Mouse (Mus musculus) heart, postnatal 4 days (tissue): ENCODE measurements around the gene Gm5150. TPM values are rescaled to one million over a fixed set of nuclear protein-coding genes. Genes with fewer than 3 reads are reported as not detected.
"Not testable (repeated sequence)": the region's sequence is repeated elsewhere in the genome, so short reads cannot be mapped to it uniquely, and the experiment has no call there.

ENCODE experiments used
- DNase-seq: peaks from one replicate; pipeline ENCODE4 v3.0.0; 2021
- microRNA-seq, 2 experiments: library from miRNA; unstranded; fragments of <30 nt; microRNA quantifications; one replicate each; pipeline ENCODE4 v1.2.0; 2021 to 2022
- total RNA-seq, 2 experiments: library from RNA; stranded (reverse); gene quantifications; 2 replicates each; pipeline ENCODE4 v1.2.3; 2021

Gm5150 gene
- total RNA-seq: not detected

DNA sequence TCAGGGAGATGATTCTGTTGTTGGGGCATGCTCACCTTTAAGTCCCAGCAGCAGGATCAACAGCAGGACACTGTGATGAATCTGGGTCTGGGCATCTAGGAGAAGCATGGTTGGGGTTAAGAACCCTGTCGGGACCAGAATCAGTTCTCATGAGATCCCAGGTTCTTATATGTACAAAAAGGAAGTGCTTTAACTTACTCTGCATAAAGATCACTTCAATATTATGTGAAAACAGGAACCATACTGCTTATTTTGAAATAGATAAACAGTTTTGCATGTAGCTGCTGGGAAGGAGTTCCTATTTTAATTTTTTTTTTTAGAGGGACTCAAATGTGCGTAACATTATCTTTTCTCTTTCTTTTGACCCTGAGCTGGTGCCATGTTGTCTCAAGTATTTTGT, at the start of gene Gm5150:
Gene Gm5150 (minus strand): TSS at position 223 of the 400 bp plus-strand sequence.
- no peak for DNase-seq

- not testable (repeated sequence) for DNase-seq
These were observed 45.5 kb upstream of the Gm5150 start for GRCm38 (mm10) chr3:16051736-16052135.

DNA sequence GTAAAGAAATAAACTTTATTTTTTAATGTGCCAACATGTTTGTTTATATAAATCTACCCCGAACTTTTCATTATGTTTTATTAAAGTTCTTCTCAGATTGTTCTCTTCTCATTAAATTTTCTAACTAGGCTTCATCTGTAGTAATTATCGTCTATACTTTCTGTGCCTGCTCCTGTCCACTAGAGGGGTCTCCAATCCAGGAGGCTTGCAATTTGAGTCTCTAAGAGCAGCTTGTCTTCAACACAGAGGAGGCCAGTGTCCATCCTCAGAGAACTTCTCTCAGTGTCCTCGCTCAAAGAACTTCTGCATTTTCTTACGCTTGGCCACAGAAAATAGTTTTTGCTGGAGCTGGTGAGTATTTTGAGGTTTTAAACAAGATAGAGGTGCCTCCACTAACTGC, 41.1 kb upstream of the Gm5150 start:
- DNase-seq: no peak

DNA sequence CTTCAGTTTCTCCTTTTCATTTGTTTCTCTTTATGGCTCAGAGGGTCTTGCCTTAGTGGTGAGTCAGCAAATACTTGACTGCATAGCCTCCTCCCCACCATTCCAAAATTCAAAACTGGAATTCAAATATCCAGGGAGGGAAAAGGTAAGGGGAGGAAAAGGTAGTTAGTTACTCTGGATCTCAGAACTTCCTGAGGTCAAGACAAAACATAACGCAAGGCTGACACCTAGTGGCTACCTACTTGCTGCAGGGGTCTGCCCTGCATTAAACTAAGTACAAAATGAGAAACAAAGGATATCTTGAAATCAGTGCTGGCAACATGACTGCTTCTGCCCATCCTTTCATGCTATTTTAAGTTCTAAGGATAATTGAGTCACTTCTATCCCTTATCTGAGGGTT, 37.1 kb upstream of the Gm5150 start:
- DNase-seq: peak; percentile 30

GRCm38 (mm10) chr3:16024988-16025387, 18.8 kb upstream of the Gm5150 start:
- peak; percentile 48 for DNase-seq

DNA sequence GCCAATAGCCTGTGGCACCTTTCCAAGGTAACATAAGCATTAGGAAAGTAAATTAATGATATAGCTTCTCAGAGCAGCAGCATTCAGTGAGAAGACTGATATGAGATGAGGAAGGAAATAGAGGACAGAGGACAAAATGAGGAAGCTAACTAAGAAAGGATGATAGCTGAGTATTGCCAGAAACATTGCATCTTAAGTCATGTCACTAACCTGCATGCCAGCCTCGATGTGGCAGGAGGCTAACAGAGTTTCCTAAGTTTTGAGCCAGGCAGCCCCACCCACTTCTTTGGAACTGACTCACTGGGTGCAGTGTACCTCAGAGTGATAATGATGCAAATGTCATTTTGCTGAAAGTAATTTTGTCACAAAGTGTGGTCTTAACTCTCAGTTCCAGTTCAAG, 16.0 kb upstream of the Gm5150 start:
- DNase-seq: no peak

DNA sequence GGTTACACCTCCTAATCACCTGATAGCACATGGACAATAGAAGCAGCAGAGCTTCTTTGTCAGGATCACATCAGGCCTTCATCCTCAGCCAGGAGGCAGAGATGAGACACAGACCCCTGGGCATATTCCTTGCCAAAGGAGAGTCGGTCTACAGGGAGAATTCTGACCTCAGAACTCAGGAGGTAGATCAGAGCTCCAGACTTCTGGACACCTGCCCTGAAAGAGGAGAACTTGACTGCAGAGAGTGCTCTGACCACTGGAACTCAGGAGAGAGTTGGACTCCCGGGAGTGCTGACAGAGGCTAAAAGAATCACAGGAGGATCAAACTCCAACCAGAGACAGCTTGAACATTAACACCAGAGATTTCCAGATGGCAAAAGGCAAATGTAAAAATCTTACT, 8.2 kb upstream of the Gm5150 start:
- DNase-seq: not testable (repeated sequence)

- DNase-seq: no peak
These were observed 1.6 kb upstream of the Gm5150 start for GRCm38 (mm10) chr3:16007827-16008226.

DNA sequence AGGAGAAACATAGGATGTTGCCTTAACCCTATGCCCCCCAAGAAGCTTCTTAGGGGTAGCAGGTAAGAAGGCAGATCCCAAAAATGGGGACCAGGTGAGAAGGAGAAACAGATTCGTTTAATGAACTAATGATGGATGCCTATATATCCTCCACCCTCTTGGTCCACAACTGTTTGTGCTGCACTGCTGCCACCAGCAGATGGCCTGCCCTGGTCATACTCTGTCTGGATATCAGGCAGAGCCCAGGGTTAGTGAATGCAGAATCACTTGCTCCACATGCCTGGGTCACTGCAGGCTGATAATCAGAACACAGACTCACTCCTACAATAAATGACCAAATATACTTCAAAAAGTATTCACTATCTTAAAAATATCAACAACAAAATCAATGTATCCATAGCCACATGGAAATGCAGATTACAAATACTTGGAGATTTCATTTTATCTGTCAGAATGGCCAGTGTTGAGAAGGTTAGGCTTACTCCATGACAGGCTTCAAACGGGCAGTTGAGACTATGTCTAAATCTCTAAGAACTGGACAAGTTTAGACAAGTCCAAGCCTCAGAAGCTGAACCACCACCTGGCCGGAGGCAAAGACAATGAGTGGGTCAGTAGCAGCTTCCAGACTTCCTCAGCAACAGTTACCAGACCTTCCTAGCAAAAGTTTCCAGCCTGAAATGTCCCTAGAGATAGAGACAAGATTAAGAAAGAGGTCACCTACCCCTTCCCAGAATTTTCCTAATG, 2.2 kb downstream of the Gm5150 start:
- DNase-seq: no peak

- not testable (repeated sequence) for DNase-seq
These were observed 6.8 kb downstream of the Gm5150 start for GRCm38 (mm10) chr3:15999479-15999878.

DNA sequence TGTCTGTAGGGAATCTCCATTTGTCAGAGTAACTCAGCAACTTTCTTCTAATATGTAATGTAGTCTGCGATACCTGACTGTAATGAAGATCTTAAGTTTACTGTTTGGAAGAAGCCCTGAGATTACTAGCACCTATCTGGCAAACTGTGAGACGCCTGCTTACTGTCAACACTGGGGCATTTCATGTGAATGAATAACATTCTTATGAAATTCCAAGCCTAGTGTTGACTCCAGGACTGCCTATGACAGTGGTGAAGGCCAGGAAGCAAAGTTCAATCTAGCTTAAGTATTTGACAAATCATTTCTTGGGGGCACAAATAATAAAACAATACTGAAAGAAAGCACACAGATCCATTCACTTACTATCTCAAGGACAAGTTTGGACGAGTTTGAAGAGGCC, 24.0 kb downstream of the Gm5150 start:
- no peak for DNase-seq

DNA sequence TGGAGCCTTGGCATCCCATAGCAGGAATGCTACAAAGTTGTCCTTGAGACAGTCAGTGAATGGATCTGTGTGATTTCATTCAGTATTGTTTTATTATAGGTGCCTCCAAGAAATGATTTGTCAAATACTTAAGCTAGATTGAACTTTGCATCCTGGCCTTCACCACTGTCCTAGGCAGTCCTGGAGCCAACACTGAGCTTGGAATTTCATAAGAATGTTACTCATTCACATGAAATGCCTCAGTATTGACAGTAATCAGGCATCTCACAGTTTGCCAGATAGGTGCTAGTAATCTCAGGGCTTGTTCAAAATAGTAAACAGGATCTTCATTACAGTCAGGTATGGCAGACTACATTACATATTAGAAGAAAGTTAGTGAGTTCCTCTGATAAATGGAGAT, 49.3 kb downstream of the Gm5150 start:
- DNase-seq: no peak

Small RNA genes within 50 kb of the gene (microRNA-seq; reads per million reads assigned to microRNA genes)
- gene Gm24694: 0 reads per million in 2 experiments

Other genes with a start within 250 kb of the Gm5150 start
- under 1 TPM in 1 of 2 experiments, not detected in 1; 0.23 TPM for gene Sirpb1c, start 157.9 kb downstream of the Gm5150 start, total RNA-seq